Mouse (Mus musculus): ENCODE measurements around the gene Stoml3.

Gene Stoml3

DNA sequence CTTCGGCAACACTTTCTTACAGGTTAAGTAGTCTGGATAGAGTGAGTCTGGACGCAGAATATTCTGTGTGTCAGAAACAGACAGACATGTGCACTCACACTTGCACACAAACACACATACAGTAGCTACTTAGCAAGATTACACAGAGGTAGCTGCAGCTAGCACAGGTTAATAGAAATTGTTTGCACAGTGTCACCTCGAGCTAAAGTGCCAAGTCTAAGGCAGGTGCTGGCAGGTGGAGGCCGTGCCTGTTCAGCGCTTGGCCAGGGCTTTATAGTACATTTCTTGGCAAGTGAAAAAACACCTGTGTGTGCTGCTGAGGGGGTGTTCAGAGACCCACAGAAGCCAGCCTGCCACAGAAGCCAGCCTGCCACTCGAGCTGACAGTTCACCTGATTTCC lies 41.9 kb downstream of the Stoml3 start:
- Histone ChIP-seq H3K4me1 (replicated peaks; ENCODE audit: low read depth, low read length) (no peaks in the 10 kb centered on the region; the same call in 1 of the 2 replicates), H3K4me3 (replicated peaks; ENCODE audit: low read length) (no peak overlapping the region), H3K9me3 (ENCODE audit: low read length) (peaks cover 7% of the 10 kb centered on the region; the same call in 1 of the 2 replicates), H3K36me3 (ENCODE audit: insufficient read depth, low read length) (no peaks in the 10 kb centered on the region), H3K27me3 (ENCODE audit: insufficient read depth, low read length) (no peaks in the 10 kb centered on the region)
- TF ChIP-seq POU5F1 (IDR thresholded peaks at IDR 0.05; ENCODE audit: borderline replicate concordance, low read length) (no peak), NANOG (IDR thresholded peaks at IDR 0.05; ENCODE audit: borderline replicate concordance, low read length) (no peak), CTCF (conservative IDR thresholded peaks at IDR 0.05; ENCODE audit: low read length) (no peak)

DNA sequence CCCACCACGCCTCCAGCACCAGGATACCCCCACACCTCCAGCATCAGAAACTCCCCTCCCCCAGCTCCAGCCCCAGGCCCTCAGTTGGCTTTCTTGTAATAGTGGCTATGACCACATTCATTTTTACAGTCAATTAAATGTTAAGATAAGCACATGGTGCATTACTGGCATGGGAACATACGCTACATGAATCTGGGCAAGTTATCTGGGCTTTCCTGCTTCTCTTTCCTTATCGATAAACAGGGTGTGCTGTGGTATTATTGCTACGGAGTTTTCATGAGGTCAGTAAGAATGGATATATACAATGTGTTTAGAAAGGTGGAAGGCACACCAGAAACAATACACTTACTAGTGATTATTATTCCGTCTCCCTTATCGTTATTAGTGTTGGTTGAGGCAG lies 43.6 kb downstream of the Stoml3 start:
- Histone ChIP-seq H3K9me3 (ENCODE audit: low read length) (peaks cover 7% of the 10 kb centered on the region; the same call in 1 of the 2 replicates), H3K4me1 (replicated peaks; ENCODE audit: low read depth, low read length) (no peaks in the 10 kb centered on the region), H3K27me3 (ENCODE audit: insufficient read depth, low read length) (no peaks in the 10 kb centered on the region), H3K36me3 (ENCODE audit: insufficient read depth, low read length) (peaks cover 8% of the 10 kb centered on the region), H3K4me3 (replicated peaks; ENCODE audit: low read length) (no peak overlapping the region)
- TF ChIP-seq CTCF (conservative IDR thresholded peaks at IDR 0.05; ENCODE audit: low read length) = no peak
- TF ChIP-seq NANOG (IDR thresholded peaks at IDR 0.05; ENCODE audit: borderline replicate concordance, low read length) = no peak
- TF ChIP-seq POU5F1 (IDR thresholded peaks at IDR 0.05; ENCODE audit: borderline replicate concordance, low read length) = no peak

DNA sequence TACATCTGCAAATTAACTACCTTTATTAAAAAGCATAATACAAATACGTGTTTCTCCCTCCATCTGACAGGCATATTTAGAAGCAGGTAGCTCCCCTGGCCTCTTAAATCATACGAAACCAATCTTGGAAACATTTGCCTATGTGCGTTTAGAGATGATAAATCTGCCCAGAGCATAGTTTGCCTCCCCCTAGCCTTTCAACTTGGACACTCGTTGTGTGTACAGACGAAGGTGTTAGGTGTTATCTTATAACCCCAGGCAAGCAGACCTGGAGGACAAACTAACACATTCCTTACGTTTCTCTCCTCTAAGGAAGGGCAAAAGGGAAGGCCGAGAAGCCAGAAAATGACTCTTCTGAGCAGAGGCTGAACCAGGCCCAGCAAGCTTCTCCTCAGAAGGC lies 64.2 kb downstream of the Stoml3 start:
- TF ChIP-seq NANOG (IDR thresholded peaks at IDR 0.05; ENCODE audit: borderline replicate concordance, low read length) = no peak
- no peak overlapping the region for H3K4me3 ChIP-seq (replicated peaks; ENCODE audit: low read length)
- H3K36me3 ChIP-seq (ENCODE audit: insufficient read depth, low read length) = 0 out of 2 replicates have a peak, but pooled peaks cover 4% of the 10 kb centered on the region
- no peaks in the 10 kb centered on the region for H3K9me3 ChIP-seq (ENCODE audit: low read length)
- peaks cover 5% of the 10 kb centered on the region for H3K27me3 ChIP-seq (ENCODE audit: insufficient read depth, low read length)
- H3K4me1 ChIP-seq (replicated peaks; ENCODE audit: low read depth, low read length) = peaks cover 30% of the 10 kb centered on the region

DNA sequence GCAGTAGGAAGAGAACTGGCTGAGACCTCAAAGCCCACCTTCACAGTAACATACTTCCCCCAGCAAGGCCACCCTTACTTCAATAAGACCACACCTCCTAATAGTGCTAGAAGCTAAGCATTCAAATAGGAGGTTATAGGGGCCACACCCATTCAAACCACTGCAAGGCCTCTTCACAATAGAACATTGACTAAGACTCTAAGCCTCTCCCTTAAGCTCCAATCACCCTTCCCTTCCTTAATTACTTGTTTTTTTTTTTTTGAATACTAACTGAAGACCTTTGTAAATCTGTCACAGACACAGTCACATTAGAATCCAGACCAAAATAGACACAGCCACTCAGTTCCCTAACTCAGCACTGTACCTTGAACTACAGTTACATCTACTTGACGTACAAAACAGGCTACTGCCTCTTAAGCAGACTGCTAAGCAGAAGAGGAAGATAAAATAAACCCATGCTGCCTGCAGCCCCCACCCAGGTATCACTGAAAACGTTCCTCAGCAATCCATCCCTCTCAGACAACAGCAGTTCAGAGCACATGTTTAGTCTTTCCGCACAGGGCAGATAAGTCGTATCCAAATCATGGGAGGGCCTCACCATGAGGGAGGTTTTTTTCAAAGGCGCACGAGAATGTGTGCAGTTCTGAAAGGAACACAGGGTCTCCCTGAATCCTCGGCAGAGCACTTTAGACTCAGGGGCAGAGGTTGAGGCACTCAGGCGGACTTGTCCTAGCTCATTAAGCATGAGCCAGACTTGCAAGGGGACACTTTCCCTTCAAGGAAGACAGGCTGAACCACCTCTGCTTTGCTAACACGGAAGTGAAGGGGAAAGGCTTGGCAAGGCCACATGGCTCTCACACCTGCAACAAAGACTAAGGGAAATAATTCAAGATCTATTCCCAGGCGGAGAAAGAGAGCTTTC lies 66.8 kb downstream of the Stoml3 start:
- peaks cover 48% of the 10 kb centered on the region for H3K4me1 ChIP-seq (replicated peaks; ENCODE audit: low read depth, low read length)
- H3K27me3 ChIP-seq (ENCODE audit: insufficient read depth, low read length) = peaks cover 5% of the 10 kb centered on the region
- no peaks in the 10 kb centered on the region for H3K36me3 ChIP-seq (ENCODE audit: insufficient read depth, low read length)
- H3K9me3 ChIP-seq (ENCODE audit: low read length) = no peaks in the 10 kb centered on the region
- no peak for TF ChIP-seq NANOG (IDR thresholded peaks at IDR 0.05; ENCODE audit: borderline replicate concordance, low read length)
- no peak for TF ChIP-seq CTCF (conservative IDR thresholded peaks at IDR 0.05; ENCODE audit: low read length)
- no peak for TF ChIP-seq POU5F1 (IDR thresholded peaks at IDR 0.05; ENCODE audit: borderline replicate concordance, low read length)
- no peak overlapping the region for H3K4me3 ChIP-seq (replicated peaks; ENCODE audit: low read length)

DNA sequence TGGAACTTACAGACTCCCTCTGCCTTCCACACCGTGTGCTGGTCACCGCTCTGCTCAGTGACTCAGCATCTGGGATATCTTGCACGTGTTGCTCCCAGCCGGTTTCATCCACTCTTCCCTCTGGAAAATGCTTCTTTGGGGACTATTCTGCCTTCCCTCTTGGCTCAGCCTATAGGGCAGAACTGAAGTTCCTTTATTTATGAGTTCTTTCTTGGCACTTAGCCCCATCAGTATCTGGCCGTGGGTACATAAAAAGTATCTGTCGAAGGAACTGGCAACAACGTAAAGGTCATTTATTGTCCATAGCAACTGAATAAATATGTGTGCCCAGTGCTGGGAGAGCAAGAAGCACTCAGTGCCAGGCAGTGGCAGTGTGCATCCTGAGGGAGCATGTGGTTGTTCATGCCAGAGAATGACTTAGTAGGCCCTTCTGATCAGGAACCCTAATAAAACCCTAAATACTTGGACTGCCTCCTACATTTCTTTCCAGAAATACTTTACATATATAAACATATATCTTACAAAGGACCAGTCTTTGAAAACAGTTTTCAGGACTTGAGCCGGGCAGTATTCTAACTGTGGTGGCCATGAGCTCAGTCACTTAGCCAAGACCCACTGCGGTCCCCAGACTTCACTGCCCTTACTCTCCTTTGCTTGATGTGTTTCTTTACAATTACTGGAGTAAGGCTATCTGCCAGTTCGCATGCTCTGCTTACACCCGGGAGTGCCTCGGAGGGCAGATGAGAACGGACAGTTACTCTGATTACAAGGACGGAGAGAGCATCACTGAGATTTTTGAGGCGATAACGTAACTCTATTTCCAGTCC lies 69.1 kb downstream of the Stoml3 start:
- Histone ChIP-seq H3K9me3 (ENCODE audit: low read length) (no peaks in the 10 kb centered on the region), H3K4me3 (replicated peaks; ENCODE audit: low read length) (no peak overlapping the region), H3K27me3 (ENCODE audit: insufficient read depth, low read length) (peaks cover 5% of the 10 kb centered on the region), H3K4me1 (replicated peaks; ENCODE audit: low read depth, low read length) (peaks cover 71% of the 10 kb centered on the region), H3K36me3 (ENCODE audit: insufficient read depth, low read length) (no peaks in the 10 kb centered on the region)
- TF ChIP-seq NANOG (IDR thresholded peaks at IDR 0.05; ENCODE audit: borderline replicate concordance, low read length) (no peak), POU5F1 (IDR thresholded peaks at IDR 0.05; ENCODE audit: borderline replicate concordance, low read length) (no peak), CTCF (conservative IDR thresholded peaks at IDR 0.05; ENCODE audit: low read length) (no peak)

Measured in E14TG2a.4 (cell line).